Mouse (Mus musculus) cerebellum, adult 2 months (tissue): ENCODE data around the gene Plekha5.
"Not testable (repeated sequence)": the region's sequence is repeated elsewhere in the genome, so short reads cannot be mapped to it uniquely, and the experiment has no call there.

Experiments used
- CTCF ChIP-seq: fragments of 200-500 bp; IDR thresholded peaks from 2 replicates; pipeline ENCODE4 v1.5.1; 2011; ENCODE audit warnings: low read depth, mild to moderate bottlenecking, control low read depth, low read length, moderate library complexity, borderline replicate concordance; ENCODE audit not compliant: insufficient read depth
- POLR2A ChIP-seq: fragments of 200-500 bp; IDR thresholded peaks from 2 replicates; pipeline ENCODE4 v1.6.1; 2011; ENCODE audit warnings: low read length, control low read depth, borderline replicate concordance; ENCODE audit not compliant: insufficient read depth

GRCm38 (mm10) chr6:140600671-140601070 is 176.8 kb downstream of the Plekha5 start:
- not testable (repeated sequence) for TF ChIP-seq POLR2A, CTCF
